Mouse (Mus musculus) brain, embryonic 18.5 days (tissue): ENCODE results near the gene Mchr1.

ENCODE experiments used
- DNase-seq: peaks from one replicate; pipeline ENCODE4 v3.0.0-alpha.2; 2012; ENCODE audit warnings: low read depth, low spot score

The Mchr1 gene

DNA sequence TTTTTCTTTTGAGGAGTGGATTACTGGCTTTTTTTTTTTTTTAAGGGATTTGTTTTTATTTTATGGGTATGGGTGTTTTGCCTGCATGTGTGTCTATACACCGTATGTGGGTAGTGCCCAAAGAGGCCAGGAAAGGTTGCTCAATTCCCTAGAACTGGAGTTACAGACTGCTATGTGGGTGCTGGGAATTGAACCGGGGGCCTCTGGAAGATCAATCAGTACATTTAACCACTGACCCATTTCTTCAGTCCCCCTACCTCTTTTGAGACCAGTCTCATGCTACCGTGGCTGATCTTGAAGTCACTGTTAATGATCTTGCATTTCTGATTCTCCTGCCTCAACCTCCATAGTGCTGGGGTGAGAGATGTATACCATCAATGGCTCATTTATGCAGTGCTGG, 8.0 kb upstream of the Mchr1 start:
- DNase-seq, result no peak

GRCm38 (mm10) chr15:81228258-81228657, 7.0 kb upstream of the Mchr1 start:
- DNase-seq, result no peak

DNA sequence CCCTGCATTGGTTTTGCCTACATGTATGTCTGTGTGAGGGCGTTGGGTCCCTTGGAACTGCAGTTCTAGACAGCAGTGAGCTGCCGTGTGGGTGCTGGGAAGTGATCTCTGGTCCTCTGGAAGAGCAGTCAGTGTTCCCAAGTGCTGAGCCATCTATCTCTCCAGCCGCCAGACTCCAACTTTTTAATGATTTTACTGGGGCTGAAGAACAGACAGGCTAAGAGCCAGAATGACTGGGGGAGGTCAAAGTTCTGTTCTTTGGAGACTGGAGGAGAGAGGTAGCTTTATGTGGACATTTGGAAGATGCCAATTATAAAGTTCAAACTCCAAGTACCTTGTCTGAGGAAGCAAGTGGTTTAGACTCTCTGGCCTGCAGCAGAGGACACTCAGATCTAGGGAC, 5.5 kb upstream of the Mchr1 start:
- DNase-seq, result no peak

DNA sequence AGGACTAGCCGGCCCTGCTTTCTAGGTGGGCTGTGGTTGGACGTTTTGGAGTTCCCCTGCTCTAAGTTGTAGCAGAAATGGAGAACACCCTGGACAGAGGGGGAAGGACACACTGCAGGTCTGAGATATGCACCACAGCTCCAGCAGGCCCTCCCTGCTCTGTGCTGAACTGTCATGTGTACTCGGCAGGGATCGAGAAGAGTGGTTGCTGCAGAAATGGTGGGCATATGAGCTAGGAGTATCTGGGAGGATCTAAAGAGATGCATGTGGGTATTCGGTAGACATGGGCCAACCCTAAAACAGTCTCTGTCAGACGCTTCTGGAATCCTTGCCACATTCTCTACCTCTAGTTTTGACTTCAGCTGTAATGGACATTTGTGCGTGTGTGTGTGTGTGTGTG, 4.0 kb upstream of the Mchr1 start:
- DNase-seq, result no peak

- DNase-seq, result no peak
These were observed 763 bp downstream of the Mchr1 start for GRCm38 (mm10) chr15:81236062-81236461.

- no peak for DNase-seq
These were observed 2.2 kb downstream of the Mchr1 start for GRCm38 (mm10) chr15:81237471-81237870.

DNA sequence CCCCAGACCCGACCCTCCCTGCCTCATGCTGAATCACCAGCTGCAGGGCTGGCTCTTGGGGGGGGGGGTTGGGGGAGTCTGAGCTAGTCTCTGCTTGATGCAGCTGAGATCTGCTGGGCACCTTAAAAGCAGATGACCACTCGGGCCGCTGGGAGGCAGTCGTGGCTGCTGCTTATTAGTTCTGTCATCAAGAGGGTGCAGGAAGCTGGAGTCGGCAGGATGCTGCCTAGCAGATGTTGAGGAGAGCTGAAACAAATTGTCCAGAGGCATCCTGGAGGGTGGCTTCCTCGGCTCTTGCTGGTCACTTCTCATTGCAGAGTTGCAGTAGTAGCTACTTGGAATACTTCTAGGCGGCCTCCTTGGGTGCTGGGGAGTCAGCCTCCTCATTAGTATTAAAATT, 4.0 kb downstream of the Mchr1 start:
- no peak for DNase-seq

DNA sequence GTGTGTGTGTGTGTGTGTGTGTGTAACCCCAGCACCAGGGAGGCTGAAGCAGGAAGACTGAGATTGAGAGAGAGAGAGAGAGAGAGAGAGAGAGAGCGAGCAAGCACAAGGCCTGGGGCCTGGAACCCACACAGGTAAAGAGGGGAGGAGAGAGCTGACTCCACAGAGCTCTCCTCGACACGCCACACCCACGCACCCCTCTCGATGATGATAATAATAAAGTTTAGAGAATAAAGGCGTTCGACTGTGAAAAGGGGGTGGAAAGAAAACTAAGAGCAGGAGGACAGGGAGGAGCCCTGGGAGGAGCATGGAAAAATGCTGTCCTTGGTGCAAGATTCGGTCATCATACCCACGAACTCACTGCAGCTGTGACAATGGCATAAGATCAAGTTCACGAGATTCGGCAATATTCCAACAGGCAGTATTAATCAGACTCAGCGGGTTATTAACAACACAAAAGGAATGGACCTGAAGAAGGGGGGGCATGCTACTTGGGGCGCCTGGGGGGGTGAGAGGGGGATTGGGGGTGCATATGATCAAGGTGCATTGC, 4.6 kb downstream of the Mchr1 start:
- no peak for DNase-seq

GRCm38 (mm10) chr15:81246890-81247289, 11.6 kb downstream of the Mchr1 start:
- DNase-seq, result no peak

GRCm38 (mm10) chr15:81247583-81248340, 12.5 kb downstream of the Mchr1 start:
- DNase-seq, result no peak

DNA sequence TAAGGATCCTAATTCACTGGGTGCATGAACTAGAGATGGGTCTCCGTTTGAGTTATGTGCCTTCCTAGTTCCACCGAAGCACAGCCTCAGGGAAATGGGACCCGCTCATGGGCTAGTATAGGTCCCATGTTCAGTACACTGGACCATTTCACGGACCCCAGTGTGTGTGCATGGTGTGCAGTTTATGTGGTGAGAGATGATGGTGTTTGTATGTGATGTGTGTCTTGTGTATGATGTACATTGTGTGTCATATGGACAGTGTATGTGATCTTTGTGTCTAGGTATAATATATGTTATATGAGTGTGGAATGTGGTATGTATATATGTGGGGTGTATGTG, 13.0 kb downstream of the Mchr1 start:
- no peak for DNase-seq

DNA sequence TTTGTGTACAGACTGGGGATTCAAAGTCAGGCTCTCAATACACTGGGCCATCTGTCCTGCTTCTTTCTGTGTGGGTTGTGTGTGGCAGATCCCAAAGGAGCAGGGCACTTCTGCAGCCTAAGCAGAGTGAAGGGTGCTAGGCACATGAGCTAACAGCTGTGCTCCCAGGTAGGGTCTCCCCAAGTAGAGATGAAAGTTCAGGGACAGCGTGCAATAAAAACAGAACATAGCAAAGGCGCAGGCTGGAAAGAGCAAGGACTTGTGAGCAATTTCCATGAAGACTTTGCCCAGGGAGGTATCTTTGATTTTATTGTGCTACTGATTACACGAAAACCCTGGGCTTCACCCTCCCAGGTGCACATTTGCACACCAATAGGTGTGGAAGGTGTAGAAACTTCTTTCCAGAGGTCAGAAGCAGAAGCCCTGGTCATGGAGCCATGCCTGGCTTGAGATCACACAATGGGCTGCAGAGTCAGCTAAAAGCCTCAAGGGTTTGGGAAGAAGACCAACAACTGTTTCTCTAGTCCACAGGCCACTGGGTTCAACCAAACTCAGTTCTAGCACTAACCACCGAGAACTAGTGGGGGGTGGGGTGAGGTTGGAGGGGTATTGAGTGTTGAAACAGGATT, 13.8 kb downstream of the Mchr1 start:
- no peak for DNase-seq

DNA sequence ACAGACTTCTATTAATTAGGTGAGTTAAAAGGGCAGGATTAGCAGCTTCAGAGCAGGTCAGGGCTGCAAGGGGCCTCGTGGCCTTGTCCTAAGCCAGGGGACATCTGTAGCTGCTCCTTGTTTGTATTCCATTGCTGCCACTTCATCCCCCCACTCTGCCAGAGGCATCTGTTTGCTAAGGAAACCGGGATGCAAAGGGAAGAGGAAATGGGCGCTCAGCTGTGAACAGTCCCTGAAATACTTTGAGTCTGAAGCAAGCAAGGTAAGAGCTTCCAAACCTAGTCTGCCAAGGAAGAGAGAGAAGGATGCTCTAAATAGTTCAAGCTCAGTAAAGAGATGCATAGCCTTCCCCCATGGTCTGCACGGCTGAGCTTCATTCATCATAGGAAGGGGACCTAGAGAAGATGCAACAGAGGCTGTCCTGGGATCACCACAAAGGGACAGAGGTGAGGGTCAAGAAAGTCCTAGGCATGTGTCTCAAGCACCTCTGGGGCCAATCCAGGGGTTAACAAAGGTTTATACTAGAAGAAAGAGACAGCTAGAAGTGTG, 17.4 kb downstream of the Mchr1 start:
- no peak for DNase-seq

DNA sequence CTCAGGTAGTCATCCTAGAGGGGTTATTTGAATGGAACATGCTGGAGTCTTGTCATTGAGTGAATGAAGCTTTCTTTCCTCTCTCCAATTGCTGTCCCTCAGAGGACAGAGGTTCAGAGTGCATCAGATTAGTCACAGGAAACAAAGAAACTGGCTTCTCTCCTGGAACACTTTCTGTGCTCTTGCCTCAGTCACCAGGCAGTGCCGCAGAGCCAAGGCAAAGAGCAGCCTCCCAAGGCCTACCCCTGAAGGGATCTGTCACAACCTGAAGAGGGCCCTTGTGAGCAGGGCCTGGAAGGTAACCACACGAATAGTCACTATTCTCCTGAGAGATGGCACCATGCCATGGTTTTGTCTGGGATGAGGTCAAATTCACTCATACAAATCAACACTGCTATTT, 18.3 kb downstream of the Mchr1 start:
- no peak for DNase-seq

- DNase-seq, result no peak
These were observed 18.9 kb downstream of the Mchr1 start for GRCm38 (mm10) chr15:81254113-81254640.

GRCm38 (mm10) chr15:81255063-81255462, 19.8 kb downstream of the Mchr1 start:
- peak; percentile 55 for DNase-seq

DNA sequence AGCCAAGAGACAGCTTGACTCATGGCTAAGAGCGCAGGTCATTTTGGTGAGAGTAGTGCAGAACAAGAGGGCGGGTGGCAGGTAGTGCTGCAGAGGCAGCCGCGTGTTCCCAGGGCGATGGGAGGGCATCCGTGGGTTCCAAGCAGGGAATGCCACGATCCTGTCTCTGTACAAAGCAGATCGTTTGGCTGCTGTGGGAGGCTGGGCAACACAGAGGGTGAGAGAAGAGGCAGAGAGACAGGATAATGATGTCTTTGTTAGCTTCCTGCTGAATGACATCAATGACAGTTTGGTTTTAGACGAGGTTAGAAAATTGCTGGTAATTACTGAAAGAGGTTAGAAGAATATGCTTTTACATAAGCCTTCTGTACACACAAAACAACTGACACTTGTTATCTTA, 23.0 kb downstream of the Mchr1 start:
- DNase-seq, result no peak

GRCm38 (mm10) chr15:81259304-81259703, 24.0 kb downstream of the Mchr1 start:
- no peak for DNase-seq

DNA sequence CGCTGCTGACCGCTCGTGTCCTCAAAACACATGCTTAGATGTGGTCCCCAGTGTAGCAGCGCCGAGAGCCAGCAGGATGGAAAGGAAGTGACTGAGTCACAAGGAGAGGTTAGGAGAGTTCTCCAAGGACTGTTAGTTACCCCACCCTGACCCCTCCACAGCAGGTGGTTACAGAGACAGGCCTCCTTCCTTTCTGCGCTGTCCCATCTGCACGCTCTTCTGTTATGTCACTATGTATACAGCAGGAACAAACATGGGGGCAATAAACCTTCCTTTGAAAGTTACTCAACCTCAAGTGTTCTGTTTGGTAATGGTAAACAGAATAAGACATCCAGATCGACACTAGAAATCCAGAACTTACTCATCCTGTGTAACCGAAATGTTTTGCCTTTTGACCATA, 24.9 kb downstream of the Mchr1 start:
- no peak for DNase-seq

DNA sequence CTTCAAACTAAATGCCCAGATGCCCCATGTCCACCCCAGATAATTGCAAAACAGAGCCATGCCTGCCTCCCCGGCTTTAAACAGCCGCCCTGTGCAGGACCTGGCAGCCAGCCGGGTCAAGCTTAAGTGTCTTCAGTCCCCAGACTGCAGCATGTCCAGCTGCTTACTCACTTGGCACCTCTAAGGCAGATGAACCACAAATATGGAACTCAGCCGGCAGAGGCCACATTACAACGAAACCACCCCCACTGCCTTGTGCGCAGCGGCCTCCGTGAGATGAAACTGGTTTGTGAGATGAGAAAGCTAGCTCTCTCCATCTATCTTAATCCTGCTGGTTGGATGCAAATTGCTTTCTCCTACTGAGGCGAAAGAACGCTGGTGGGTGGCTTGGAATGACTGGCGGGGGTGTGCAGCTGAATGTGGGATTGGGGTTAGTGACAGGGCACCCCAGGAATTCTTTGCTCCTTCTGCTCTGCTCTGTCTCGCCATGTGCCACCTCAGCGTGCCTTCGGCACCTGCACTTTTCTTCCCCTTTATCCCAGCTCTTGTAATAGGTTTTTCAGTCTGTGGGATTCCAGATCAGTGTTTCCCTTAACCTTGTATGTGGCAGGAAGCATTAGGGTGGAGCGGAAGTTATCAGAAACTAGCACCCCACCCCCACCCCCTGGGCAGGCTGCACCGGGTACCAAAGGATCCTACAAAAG, 29.2 kb downstream of the Mchr1 start:
- DNase-seq, result no peak

DNA sequence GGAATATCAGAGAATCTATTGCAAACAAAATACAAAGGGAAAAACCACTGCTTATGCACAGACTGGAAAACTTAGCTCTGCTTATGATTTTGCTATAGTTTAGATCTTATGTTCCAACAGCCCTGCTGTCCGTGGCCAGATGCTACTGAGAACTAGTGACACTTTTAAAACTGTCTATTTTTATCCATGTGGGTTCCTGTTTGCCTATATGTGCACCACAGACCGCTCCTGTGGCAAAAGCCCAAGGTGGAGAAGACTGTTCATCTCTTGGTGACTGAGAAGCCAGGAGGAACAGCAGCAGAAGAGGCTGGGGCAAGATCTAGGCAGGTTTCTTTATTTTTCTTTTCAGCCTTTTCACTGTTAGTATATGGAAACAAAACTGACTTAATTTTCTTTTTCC, 32.1 kb downstream of the Mchr1 start:
- DNase-seq, result no peak
